Mouse (Mus musculus): ENCODE results near the gene Gpr39. TPM values are rescaled to one million over a fixed set of nuclear protein-coding genes. Genes with fewer than 3 reads are reported as not detected.
"Not testable (repeated sequence)": the region's sequence is repeated elsewhere in the genome, so short reads cannot be mapped to it uniquely, and the experiment has no call there.

The Gpr39 gene
- polyA plus RNA-seq (2015; fragmentation: Nextera tagmentation; extraction: Ambion mirVana), result 0.13 and 0.30 TPM in 2 replicates

GRCm38 (mm10) chr1:125676790-125677273, at the start of gene Gpr39:
Gene Gpr39, plus strand, starts transcription at chr1:125676995.
- DNase-seq (ENCODE audit: low spot score), result no peak

GRCm38 (mm10) chr1:125639501-125640253, 37.1 kb upstream of the Gpr39 start:
- no peak for DNase-seq (ENCODE audit: low spot score)

- DNase-seq (ENCODE audit: low spot score), result no peak
These were observed 33.2 kb upstream of the Gpr39 start for GRCm38 (mm10) chr1:125643643-125644042.

- not testable (repeated sequence) for DNase-seq (ENCODE audit: low spot score)
These were observed 30.0 kb upstream of the Gpr39 start for GRCm38 (mm10) chr1:125646816-125647215.

DNA sequence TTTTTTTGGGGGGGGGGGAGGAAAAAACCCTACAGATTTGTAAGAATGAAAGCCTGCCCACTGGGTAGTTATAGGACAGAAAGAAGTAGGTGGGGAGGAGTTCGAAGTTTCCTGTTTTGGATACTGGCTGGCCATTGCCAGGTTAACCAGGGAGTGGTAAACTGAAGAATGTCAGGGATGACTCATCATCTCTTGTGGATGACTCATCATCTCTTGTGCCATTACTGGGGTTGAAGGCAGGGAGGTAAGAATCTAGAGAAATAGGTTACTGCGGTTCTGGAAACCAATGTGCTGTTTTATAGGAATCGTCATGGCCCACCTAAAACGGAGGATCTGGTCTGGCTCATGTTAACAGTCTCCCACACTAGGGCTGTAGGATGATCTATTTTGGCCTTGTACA, 28.8 kb upstream of the Gpr39 start:
- no peak for DNase-seq (ENCODE audit: low spot score)

- no peak for DNase-seq (ENCODE audit: low spot score)
These were observed 27.7 kb upstream of the Gpr39 start for GRCm38 (mm10) chr1:125649056-125649455.

DNA sequence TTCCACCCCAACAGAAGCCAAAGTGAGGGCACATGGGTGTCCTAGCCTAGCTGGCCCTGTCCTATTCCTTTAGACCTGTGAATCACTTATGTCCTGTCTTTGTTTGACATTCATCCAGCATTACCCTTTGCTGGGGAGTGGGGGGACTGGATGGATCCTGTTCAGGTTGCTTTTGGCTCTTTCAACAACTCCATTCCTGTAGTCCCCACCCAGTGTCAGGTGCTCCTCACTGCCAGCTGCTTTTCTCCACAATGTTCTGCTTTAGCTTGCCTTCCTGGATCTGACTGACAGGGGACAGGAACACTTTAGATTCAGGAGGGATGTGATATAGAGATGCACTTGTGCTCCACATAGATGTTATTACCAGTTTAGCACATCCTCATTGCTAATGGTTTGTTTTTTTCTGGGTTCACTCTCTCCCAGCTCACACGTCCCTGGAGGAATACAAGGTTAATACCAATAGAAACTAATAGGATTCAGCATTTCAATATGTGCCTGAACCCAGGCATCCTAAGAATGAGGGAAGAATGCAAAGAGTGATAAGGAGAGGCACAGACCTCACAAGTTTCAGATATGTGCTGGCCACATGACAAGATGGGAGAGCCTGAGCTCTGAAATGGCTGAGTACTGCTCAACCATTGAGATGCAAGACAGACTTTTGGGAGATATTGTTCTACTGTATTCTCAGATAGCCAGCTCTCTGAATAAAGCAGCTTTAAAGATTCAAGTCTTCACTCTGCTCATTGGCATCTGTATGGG, 23.8 kb upstream of the Gpr39 start:
- DNase-seq (ENCODE audit: low spot score), result no peak

GRCm38 (mm10) chr1:125657416-125657815, 19.4 kb upstream of the Gpr39 start:
- no peak for DNase-seq (ENCODE audit: low spot score)

GRCm38 (mm10) chr1:125660151-125660550, 16.6 kb upstream of the Gpr39 start:
- DNase-seq (ENCODE audit: low spot score), result no peak

DNA sequence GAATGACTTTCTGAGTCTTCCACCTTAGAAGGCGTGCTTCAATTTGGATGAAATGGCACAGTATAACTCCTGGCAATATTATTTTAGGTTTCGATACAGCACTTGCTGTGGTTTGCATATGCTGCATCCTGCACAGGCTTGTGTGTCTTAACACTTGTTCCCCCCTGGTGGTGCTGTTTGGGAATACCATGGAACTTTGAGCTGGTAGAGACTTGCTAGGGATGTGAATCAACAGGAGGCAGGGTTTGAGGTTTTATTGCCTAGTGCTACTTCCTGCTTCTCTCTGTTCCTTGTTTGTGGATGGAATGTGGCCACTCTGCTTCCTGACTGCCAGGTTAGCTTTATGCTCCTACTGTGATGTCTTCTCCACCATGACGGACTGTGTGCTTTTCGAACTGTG, 15.9 kb upstream of the Gpr39 start:
- no peak for DNase-seq (ENCODE audit: low spot score)

DNA sequence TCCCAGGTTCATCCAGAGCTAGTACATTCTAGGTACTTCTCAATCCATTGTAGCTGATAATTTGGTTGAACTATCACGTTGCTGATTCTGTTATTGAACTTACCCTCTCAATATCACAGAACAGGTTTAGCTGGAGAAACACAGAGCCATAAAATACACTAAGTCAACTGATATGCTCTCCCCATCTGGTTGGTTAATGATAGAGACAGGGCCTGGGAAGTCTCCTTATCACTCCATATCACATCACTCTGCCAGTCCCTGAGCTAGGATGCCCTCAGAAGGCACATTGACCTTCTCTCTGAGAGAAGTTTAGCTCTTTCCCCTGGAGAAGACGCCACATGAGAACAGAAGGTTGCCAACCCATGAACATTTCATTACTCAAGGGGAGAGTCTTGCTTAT, 14.7 kb upstream of the Gpr39 start:
- no peak for DNase-seq (ENCODE audit: low spot score)

GRCm38 (mm10) chr1:125662660-125663059, 14.1 kb upstream of the Gpr39 start:
- no peak for DNase-seq (ENCODE audit: low spot score)

GRCm38 (mm10) chr1:125663104-125663503, 13.7 kb upstream of the Gpr39 start:
- DNase-seq (ENCODE audit: low spot score), result no peak

DNA sequence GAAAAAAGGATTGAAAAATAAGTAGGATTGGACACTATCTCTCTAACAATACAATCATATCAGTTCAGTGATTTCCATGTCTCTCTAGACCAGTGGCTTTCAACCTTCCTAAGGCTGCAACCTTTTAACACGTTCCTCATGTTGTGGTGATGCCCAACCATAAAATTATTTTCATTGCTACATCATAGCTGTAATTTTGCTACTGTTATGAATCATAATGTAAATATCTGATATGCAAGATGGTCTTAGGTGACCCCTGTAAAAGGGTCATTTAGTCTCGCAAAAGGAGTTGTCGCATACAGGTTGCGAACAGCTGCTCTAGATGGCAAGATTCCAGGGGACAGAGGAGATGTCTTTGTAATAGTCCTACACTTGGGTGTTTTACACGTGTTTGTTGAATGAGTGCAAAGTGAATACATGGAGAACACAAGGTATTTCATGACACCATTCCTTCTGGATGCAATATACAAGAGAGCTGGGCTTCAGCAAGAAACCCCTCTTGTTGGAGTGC, 11.6 kb upstream of the Gpr39 start:
- no peak for DNase-seq (ENCODE audit: low spot score)

DNA sequence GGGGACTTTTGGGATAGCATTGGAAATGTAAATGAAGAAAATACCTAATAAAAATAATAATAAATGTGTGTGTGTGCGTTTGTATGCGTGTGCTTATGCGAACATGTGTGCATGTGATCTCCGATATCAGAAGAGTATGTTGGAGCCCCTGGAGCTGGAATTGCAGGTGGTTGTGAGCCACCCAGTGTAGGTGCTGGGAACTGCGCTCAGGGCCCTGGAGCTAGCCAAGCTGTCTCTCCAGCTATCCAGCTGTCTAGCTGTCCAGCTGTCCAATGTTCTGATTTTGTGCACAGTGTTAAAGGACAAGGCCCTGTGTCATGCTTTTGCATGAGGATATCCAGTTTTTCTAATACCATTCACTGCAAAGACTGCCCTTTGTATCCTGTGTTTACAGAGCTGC, 7.8 kb upstream of the Gpr39 start:
- no peak for DNase-seq (ENCODE audit: low spot score)

DNA sequence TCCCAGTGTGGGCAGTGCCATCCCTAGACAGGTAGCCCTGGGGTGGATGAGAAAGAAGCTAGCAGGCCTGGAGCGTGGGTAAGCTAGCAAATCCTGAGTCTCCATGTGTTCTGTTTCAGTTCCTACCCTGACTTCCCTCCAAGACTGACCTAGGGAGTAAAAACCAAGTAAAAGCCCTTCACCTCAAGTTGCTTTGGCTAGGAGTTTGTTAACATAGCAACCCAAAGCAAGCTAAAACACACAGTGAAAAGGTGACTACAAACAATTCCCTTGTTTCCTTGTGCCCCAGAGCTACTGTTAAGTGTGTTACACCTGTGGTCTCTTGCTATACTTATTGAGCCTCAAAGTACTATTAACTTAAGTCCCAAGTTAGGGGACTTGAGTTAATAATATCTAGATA, 1.6 kb upstream of the Gpr39 start:
- DNase-seq (ENCODE audit: low spot score), result no peak

DNA sequence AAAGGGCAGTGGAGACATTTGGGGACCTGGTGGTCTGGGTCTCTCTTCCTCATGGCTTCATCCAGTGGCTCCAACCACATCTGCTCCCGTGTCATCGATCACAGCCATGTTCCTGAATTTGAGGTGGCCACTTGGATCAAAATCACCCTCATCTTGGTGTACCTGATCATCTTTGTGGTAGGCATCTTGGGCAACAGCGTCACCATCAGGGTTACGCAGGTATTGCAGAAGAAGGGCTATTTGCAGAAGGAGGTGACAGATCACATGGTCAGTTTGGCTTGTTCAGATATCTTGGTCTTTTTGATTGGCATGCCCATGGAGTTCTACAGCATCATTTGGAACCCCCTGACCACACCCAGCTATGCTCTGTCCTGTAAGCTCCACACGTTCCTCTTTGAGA, 491 bp downstream of the Gpr39 start:
- no peak for DNase-seq (ENCODE audit: low spot score)

DNA sequence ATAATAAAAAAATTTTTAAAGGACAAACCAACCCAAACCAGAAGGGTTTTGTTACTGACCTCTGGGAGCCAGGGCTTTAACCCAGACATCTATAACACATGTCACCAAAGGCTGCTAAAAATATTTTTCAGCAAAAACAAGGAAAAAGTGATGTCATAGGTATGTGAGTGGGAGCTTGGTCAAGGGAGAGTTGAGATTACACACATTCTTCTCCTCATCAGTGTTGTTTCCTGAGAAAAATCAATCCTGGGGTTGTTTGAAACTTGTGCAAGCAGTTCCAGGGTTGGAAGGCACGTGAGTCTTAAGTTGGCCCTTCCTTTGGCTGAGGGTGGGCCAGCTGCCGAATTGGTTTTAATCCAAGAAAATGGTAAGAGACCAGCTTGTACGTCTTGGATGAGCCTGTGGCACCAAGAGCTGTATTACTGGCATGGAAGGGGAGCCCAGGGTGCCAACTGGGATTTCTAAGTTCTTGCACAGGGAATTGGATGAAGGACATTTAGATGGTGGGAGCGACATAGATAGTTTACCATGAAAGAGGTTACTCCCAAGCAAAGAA, 2.8 kb downstream of the Gpr39 start:
- no peak for DNase-seq (ENCODE audit: low spot score)

DNA sequence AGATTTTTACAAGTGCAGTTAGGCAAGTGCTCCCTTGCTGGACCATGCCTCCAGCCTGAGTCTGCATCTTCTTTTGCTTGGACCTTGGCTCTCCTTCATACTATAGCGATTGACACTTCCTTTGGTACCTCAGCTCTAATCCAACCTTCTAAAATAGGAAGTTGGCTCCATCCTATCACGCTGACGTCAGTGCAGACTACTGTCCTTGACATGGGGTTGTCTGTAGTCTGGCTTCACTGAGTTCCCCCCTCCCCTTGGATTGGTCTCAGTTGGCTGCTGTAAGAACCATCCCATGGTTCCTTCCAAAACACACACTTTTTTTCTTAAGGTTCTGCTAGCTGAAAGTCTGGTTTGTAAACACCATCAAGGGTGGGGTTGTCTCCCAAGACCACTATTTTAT, 7.6 kb downstream of the Gpr39 start:
- no peak for DNase-seq (ENCODE audit: low spot score)

GRCm38 (mm10) chr1:125685304-125685703, 8.5 kb downstream of the Gpr39 start:
- DNase-seq (ENCODE audit: low spot score), result no peak

DNA sequence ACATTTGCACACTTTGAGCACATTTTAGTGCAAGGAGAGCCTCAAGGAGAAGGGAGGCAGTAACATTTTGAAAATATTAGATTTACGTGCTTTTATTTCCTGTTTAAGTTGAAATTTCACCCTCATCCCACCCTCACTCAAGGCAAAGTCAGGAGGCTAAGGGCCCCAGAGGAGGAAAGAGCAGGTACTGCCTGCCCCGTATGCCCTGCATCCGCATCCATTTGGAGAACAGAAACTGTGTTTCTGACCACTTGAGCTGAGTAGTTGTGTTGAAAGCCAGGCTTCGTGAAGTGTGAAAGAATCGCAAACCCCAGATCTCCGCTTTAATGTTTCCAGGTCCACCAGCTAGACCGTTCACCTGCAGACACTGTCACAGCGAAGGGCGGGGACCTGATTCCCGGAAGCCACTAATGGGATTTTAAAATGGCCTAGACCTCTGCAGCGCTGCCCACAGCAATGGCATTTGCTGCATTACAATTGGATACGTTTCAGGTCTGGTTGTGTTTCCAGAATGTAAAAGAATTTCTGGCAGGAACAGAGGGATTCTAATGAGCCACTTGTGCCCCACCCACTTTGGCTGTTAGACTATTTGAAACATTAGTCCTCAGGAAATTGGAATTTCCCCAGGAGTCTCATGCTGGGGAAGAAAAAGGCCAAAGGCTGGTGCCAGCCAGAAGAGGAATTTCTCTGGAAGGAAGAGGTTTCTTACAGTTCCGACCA, 11.1 kb downstream of the Gpr39 start:
- no peak for DNase-seq (ENCODE audit: low spot score)

Data from thymus, postnatal 0 days (tissue).